Mouse (Mus musculus) heart, adult 2 months (tissue): ENCODE measurements around the gene Arsj. TPM values are rescaled to one million over a fixed set of nuclear protein-coding genes. Genes with fewer than 3 reads are reported as not detected.

ENCODE experiments used
- DNase-seq, 2 experiments: peaks; one replicate each; pipeline ENCODE4 v3.0.0; 2021
- H3K27ac ChIP-seq: fragments of 200-600 bp; 2 replicates; pipeline ENCODE4 v1.8.1; 2022
- H3K27me3 ChIP-seq: fragments of 200-500 bp; 2 replicates; pipeline ENCODE4 v1.6.1; 2012; ENCODE audit warnings: mild to moderate bottlenecking, low read length, inconsistent platforms, mixed read lengths; ENCODE audit not compliant: control insufficient read depth, insufficient read depth
- H3K36me3 ChIP-seq: fragments of 200-500 bp; 2 replicates; pipeline ENCODE4 v1.6.1; 2012; ENCODE audit warnings: low read length, inconsistent platforms; ENCODE audit not compliant: control insufficient read depth, insufficient read depth
- H3K4me1 ChIP-seq: fragments of 200-500 bp; 2 replicates; pipeline ENCODE4 v1.6.1; 2011; ENCODE audit warnings: low read length; ENCODE audit not compliant: control insufficient read depth, insufficient read depth
- H3K4me3 ChIP-seq: fragments of 200-600 bp; 2 replicates; pipeline ENCODE4 v1.8.1; 2022
- H3K79me2 ChIP-seq: fragments of 200-500 bp; replicated peaks from 2 replicates; pipeline ENCODE4 v1.6.1; 2012; ENCODE audit warnings: mild to moderate bottlenecking, inconsistent platforms, low read length, moderate library complexity, mixed read lengths; ENCODE audit not compliant: control insufficient read depth, insufficient read depth
- H3K9ac ChIP-seq: fragments of 200-500 bp; 2 replicates; pipeline ENCODE4 v1.6.1; 2012; ENCODE audit warnings: low read depth, mild to moderate bottlenecking, control low read depth, inconsistent platforms, low read length, mixed read lengths
- CTCF ChIP-seq: fragments of 200-600 bp; IDR thresholded peaks from 2 replicates; pipeline ENCODE4 v1.8.1; 2022; ENCODE audit warnings: antibody characterized with exemption, mild to moderate bottlenecking, moderate library complexity
- EP300 ChIP-seq: fragments of 200-500 bp; IDR thresholded peaks from 2 replicates; pipeline ENCODE4 v1.6.1; 2011; ENCODE audit warnings: low read depth, low read length, control low read depth; ENCODE audit not compliant: insufficient read depth
- POLR2A ChIP-seq: fragments of 200-500 bp; IDR thresholded peaks from 2 replicates; pipeline ENCODE4 v1.6.1; 2011; ENCODE audit warnings: mild to moderate bottlenecking, low read depth, low read length, control low read depth; ENCODE audit not compliant: insufficient read depth
- WGBS: fragments of 180-500 bp; shearing (Covaris S2); methylation state at CpG from one replicate; pipeline ENCODE4 v1.1.7; 2018; 5-methylcytosine and 5-hydroxymethylcytosine counted together
- intact Hi-C: fragments of 180-260 bp; cut with DNase I; formaldehyde crosslinking; loops from one replicate; pipeline ENCODE4 v1.15.1; 2025
- polyA plus RNA-seq: library from polyadenylated mRNA; depleted of rRNA; stranded (reverse); fragments of >200 nt; gene quantifications from 2 replicates; pipeline ENCODE4 v1.2.3, GENCODE M21; 2012; rRNA removed
- total RNA-seq, 2 experiments: library from RNA; stranded (reverse); gene quantifications; 2 replicates each; pipeline ENCODE4 v1.2.3; 2021

The Arsj gene
- total and polyA plus RNA-seq, 3 experiments, result 0.33 to 0.68 (median 0.39) TPM

DNA sequence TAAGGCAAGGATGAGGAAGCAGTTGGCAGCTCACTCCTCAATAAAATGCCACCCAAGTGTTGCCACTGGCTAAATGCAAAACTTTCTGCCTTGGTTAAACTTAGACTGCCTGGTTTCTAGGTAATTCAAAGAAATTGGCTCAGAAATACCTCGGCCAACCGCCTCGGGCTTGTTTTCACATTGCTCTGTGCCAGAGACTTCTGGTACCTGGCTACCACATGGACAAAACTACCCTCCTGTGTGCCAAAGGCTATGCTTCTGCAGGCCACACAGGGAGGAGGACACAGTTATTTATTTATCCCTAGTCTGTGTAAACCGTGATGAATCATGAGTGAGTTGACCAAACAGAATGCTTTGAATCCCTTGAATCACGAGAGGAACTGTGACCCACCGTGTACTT is 75.8 kb downstream of the Arsj start:
- TF ChIP-seq POLR2A (no peak), CTCF (no peak), EP300 (no peak)
- no peaks in the 10 kb centered on the region for H3K79me2 ChIP-seq
- no peak overlapping the region for H3K27ac ChIP-seq
- H3K9ac ChIP-seq, result no peak overlapping the region
- no peak for DNase-seq
- 79% methylated on average over 6 of the region's 6 CpGs for WGBS
- H3K36me3 ChIP-seq, result no peaks in the 10 kb centered on the region
- H3K4me3 ChIP-seq, result no peak overlapping the region
- H3K27me3 ChIP-seq, result no peaks in the 10 kb centered on the region
- intact Hi-C loops, result no loop called here
- H3K4me1 ChIP-seq, result no peaks in the 10 kb centered on the region

DNA sequence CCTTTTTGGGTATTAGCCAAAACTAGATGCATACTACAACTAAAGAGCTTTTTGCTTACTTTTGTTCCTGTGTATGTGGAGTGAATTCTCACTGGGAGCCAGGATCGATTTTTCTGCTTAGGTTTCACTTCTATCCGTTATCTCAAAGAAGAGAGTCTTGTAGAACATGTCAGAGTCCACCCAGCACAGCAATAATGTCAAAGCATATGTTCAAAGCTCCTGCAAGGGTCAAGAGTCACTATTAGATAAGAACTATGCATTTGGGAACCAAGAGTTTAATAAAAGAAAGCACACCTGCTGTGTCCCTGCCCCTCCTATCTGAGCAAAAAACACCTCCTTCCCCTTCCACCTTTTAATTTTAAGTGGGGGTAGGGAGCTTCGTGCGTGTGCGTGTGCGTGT is 85.6 kb downstream of the Arsj start:
- no peaks in the 10 kb centered on the region for H3K79me2 ChIP-seq
- TF ChIP-seq CTCF (no peak), POLR2A (no peak), EP300 (no peak)
- no peaks in the 10 kb centered on the region for H3K4me1 ChIP-seq
- 63% methylated on average over 6 of the region's 6 CpGs for WGBS
- no peak overlapping the region for H3K9ac ChIP-seq
- DNase-seq, result no peak
- intact Hi-C loops, result no loop called here
- H3K27me3 ChIP-seq, result no peaks in the 10 kb centered on the region
- no peaks in the 10 kb centered on the region for H3K36me3 ChIP-seq
- H3K27ac ChIP-seq, result no peak overlapping the region
- no peak overlapping the region for H3K4me3 ChIP-seq

DNA sequence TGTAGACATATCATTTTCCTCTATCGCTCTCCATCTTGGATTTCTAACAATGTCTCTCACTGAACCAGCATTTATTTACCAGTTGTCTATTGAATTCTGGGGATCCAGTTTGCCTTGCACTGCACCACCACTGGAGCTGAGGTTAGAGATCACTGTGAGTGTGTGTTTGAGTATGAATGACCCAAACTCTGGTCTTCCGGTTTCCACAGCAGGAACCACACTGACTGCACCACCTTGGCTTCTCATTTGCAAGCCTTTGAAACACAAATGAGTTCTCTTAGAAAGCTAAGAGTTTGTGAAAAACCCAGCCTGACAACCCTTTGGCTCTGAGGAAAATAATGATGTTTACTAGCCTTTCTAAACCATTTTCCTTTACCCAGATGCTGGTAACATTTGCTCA is 86.0 kb downstream of the Arsj start:
- H3K9ac ChIP-seq, result no peak overlapping the region
- H3K27me3 ChIP-seq, result no peaks in the 10 kb centered on the region
- H3K27ac ChIP-seq, result no peak overlapping the region
- DNase-seq, result no peak
- no peaks in the 10 kb centered on the region for H3K36me3 ChIP-seq
- no peak for TF ChIP-seq POLR2A
- no peak for TF ChIP-seq EP300
- no peak for TF ChIP-seq CTCF
- no peak overlapping the region for H3K4me3 ChIP-seq
- H3K4me1 ChIP-seq, result no peaks in the 10 kb centered on the region
- intact Hi-C loops, result no loop called here
- no peaks in the 10 kb centered on the region for H3K79me2 ChIP-seq
- WGBS, result 62% methylated on average over 2 of the region's 2 CpGs

DNA sequence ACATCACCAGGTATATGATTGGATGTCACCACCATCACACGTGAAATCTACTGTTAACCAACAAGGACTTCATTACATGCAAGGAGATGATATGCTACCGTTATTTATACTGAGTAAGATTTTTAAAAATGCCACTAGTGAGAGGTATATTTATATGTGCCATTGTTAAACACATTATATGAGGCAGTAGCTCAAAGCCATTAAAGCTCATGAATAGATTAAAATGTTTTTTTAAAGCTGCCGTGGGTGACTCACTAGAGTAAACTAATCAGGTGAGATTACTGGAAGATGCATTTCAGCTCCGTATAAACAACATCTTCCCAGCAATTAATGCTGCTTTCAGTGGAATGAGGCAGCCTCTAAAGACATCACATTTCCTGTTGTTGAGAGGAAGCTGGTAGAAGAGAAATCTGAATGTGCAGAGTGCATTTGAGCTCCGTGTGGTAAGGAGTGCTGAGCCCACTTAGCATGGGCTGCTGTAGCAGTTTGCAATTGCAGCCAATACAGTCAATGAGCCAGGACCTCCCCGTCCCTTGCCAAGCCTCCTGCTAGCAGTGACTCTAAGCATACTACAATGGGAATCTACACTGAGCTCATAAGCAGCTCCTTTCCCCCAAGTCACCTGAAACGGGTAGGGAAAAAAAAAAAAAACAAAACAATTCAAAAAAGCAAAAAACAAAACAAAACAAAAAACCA is 92.5 kb downstream of the Arsj start:
- Histone ChIP-seq H3K36me3 (no peaks in the 10 kb centered on the region), H3K79me2 (no peaks in the 10 kb centered on the region), H3K4me1 (no peaks in the 10 kb centered on the region), H3K4me3 (no peak overlapping the region), H3K27ac (no peak overlapping the region), H3K9ac (no peak overlapping the region), H3K27me3 (no peaks in the 10 kb centered on the region)
- TF ChIP-seq EP300 (no peak), POLR2A (no peak), CTCF (no peak)
- intact Hi-C loops, result no loop called here
- 58% methylated on average over 7 of the region's 7 CpGs for WGBS
- DNase-seq, result no peak

GRCm38 (mm10) chr3:126463119-126463815 is 99.8 kb downstream of the Arsj start:
- Histone ChIP-seq H3K27ac (no peak overlapping the region), H3K79me2 (no peaks in the 10 kb centered on the region), H3K9ac (no peak overlapping the region), H3K27me3 (no peaks in the 10 kb centered on the region), H3K4me3 (no peak overlapping the region), H3K36me3 (no peaks in the 10 kb centered on the region), H3K4me1 (no peaks in the 10 kb centered on the region)
- intact Hi-C loops, result no loop called here
- DNase-seq, result no peak
- 68% methylated on average over 4 of the region's 4 CpGs for WGBS
- TF ChIP-seq CTCF, result no peak
- no peak for TF ChIP-seq POLR2A
- TF ChIP-seq EP300, result no peak

GRCm38 (mm10) chr3:126464262-126464661 is 100.8 kb downstream of the Arsj start:
- no peak overlapping the region for H3K27ac ChIP-seq
- no peaks in the 10 kb centered on the region for H3K27me3 ChIP-seq
- no peak overlapping the region for H3K4me3 ChIP-seq
- WGBS, result 63% methylated on average over 2 of the region's 2 CpGs
- H3K36me3 ChIP-seq, result no peaks in the 10 kb centered on the region
- H3K9ac ChIP-seq, result no peak overlapping the region
- no peaks in the 10 kb centered on the region for H3K79me2 ChIP-seq
- TF ChIP-seq CTCF, result no peak
- no peak for TF ChIP-seq POLR2A
- no peak for TF ChIP-seq EP300
- H3K4me1 ChIP-seq, result no peaks in the 10 kb centered on the region
- DNase-seq, result no peak
- intact Hi-C loops, result no loop called here

Other genes with a start within 250 kb of the Arsj start
- gene Camk2d, start 232.6 kb downstream of the Arsj start, total RNA-seq, result 100 to 1,000 TPM; 131 to 133 TPM
- gene Camk2d, start 232.6 kb downstream of the Arsj start, polyA plus RNA-seq, result 135 and 218 TPM in 2 replicates